Mouse (Mus musculus) T-helper 2 cell (primary cell): ENCODE measurements around the gene Klhl2.

Experiments
- in situ Hi-C: fragments of 300-600 bp; cut with MboI, MseI; formaldehyde crosslinking; loops from one replicate; pipeline ENCODE4 v1.15.1; 2025; ENCODE audit warnings: high pct_unique_total_duplicates

Gene Klhl2

GRCm38 (mm10) chr8:64707481-64707880, 142.3 kb downstream of the Klhl2 start:
- in situ Hi-C loops, result no loop called here

DNA sequence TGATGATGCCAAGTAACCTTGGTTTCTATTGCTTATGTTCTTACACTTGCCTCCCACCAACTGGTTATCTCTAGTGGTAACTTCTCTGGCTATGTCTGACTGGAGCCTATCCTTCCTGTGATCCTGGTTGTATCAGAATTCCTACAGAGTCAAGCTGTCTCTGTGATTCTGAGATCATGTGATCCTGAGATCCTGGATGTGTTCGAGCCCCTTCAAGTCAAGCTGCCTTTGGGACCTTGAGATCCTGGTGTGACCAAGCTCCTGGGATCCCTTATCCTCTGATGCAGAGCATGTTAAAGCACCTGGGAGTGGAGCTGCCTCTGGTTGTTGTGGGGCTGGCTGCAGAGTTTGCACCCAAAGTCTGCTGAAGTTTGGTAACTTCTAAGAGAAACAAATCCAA, 146.6 kb downstream of the Klhl2 start:
- in situ Hi-C loops, result no loop called here

DNA sequence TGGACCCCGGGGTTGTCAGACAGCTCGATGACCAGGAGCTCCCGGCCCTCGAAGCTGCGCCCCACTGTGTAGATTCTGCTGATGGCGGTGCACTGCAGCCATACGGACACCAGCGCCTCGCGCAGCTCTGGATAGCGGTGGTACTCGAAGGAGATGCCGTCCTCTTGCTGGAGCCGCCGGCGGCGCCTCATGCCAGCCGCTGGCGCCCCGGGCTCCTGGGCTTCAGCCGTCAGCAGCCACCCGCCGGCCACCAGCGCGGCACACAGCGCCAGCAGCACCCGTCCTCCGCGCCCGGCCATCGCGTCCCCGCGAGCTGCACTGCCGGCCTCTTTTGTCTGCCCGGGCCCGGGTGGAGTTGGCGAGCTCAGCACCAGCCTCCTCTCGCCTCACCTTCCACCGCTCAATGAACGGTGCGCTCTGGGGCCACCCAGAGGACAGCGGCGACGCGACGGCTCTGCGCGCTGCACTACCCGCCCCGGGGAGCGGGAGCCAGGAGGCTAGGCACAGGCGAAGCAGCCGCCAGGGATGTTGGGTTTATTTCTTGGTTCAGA, 157.1 kb downstream of the Klhl2 start, which contains the start of gene Cpe:
Gene Cpe, minus strand, starts transcription at position 404 of the 551 bp plus-strand sequence.
- in situ Hi-C loops, result loop anchor here (10.0 kb wide), 1 partner anchor 598 kb away; no protein-coding TSS in a partner anchor

DNA sequence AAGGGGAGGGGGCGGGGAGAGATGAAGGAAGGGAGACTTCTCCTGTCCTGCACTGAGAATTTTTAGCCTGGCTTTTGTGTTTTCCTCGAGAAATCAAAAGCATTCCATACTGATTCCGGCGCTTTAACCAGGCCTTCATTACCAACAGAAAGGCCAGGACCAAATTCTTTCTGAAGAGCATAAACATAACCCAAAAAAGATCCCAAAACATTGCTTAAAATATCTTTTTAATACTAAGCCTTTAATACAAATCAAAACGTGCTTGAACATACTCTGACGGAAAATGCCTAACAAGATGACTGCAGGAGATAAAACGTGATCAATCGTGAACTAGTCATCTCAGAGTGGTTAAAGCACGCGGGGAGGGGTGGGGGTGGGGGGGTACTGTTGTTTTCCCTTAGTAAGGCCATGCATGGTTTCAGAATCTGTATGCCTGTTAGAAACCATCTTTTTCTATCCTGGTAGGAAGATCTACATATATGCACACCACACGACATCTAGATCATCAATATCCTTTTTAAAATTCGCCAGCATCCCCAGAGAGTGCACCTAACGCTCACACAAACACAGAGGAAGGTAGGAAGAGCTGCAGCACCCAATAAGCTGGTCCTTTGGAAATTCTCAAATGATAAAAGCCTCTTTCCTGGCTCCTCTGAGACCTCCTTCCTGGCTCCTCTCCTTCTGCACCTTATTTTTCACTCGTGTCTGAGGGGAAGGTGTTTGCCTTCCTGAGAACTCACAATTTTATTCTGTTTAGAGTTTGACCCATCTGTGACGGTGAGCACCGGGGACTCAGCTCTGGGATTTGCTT, 158.0 kb downstream of the Klhl2 start:
- in situ Hi-C loops, result loop anchor here (10.0 kb wide), 1 partner anchor 597 kb away; no protein-coding TSS in a partner anchor

DNA sequence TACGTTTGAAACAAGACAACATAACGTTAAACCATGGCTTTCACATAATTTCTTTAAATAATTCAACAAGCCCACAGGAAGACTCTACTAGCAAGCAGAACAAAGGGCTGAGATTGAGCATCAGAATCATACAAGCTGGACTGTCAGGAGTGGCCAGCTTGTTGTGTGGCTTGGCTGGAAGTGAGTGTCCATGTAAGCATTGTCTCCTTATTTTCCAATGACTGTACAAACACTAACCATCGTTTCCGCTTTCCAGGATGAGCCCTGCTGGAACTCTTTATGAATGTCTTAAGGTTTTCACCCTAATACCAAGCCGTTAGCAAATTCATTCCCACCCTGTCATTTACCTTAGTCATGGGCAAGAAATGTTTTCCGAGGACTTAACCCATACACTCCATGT, 159.0 kb downstream of the Klhl2 start:
- in situ Hi-C loops, result loop anchor here (10.0 kb wide), 1 partner anchor 596 kb away; no protein-coding TSS in a partner anchor

- in situ Hi-C loops, result loop anchor here (10.0 kb wide), 1 partner anchor 596 kb away; no protein-coding TSS in a partner anchor
Observed at GRCm38 (mm10) chr8:64690306-64690705, 159.5 kb downstream of the Klhl2 start.
